Mouse (Mus musculus) gastrocnemius, postnatal 10 days (tissue): ENCODE data around the gene Setmar. TPM values are rescaled to one million over a fixed set of nuclear protein-coding genes. Genes with fewer than 3 reads are reported as not detected.

ENCODE experiments used
- DNase-seq: peaks from one replicate; pipeline ENCODE4 v3.0.0; 2021; ENCODE audit warnings: mixed read lengths
- total RNA-seq, 2 experiments: library from RNA; stranded (reverse); gene quantifications; 2 replicates each; pipeline ENCODE4 v1.2.3; 2021

The Setmar gene
- total RNA-seq, 2 experiments from 2014 or later = 4.1 to 5.0 TPM

- no peak for DNase-seq
Observed at GRCm38 (mm10) chr6:108114971-108115370, 50.1 kb downstream of the Setmar start.

- DNase-seq = no peak
Observed at GRCm38 (mm10) chr6:108117881-108118280, 53.0 kb downstream of the Setmar start.

DNA sequence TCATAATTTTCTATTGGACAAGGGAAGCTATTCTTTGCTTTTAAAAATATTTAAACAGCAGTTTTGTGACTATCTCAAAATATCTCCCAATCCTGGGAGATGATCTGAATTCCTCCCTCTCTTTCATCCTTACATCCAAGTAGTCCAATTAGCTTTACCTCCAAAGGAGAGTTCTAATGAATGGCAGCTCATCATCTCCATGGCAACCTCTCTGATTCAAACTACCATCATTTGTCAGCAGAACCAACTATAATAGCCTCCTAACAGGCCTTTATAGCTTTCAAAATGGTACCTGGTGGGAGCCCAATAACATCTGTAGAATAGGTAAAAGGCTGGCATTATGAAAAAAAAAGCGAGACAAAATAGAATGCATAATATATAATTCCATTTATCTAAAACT lies 60.6 kb downstream of the Setmar start:
- DNase-seq = no peak

GRCm38 (mm10) chr6:108126631-108127030 lies 61.8 kb downstream of the Setmar start:
- no peak for DNase-seq

Other genes starting within 250 kb of the Setmar start
- gene Sumf1, start 120.5 kb downstream of the Setmar start, total RNA-seq = 10 to 100 TPM; 11.4 to 13.6 TPM
- 10 to 100 TPM; 19.7 to 30.6 TPM for gene Itpr1, start 148.1 kb downstream of the Setmar start, total RNA-seq